Comparison of ENCODE assay signal across 1 mouse cellular context in the genomic region with DNA sequence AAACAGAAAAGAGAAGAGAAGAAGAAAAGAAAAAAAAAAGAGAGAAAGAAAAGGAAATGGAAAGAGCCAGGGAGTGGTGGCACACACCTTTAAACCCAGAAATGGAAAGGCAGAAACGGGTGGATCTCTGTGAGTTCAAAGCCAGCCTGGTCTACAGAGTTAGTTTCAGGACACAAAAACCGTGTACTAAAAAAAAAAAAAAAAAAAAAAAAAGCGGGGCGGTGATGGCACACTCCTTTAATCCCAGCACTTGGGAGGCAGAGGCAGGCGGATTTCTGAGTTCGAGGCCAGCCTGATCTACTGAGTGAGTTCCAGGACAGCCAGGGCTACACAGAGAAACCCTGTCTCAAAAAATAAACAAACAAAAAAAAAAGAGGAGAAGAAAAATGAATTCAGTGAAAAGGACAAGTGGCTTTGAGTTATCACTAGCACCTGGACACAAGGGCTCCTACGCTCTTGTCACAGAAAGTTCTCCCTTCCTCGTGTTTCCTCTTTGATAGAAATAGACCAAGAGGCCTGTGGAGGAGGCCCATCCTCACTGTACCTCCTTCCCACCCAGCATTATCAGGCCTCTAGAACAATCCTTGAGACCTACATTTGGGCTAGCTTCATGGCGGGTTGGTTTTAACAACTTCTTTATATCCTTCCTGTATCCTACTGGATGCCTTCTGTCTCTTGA.
TF ChIP-seq lines count a peak whose summit lies in the region.

No protein-coding gene starts in this region.

TF ChIP-seq in CH12.LX, 34 proteins besides CTCF, POLR2A, EP300 and RAD21:
- no peak for TF ChIP-seq POLR2AphosphoS2 (IDR thresholded peaks at IDR 0.05; ENCODE audit: low read depth, low read length)
- peak; percentile 54 for TF ChIP-seq ZNF384 (IDR thresholded peaks at IDR 0.05; ENCODE audit: low read depth, low read length)
